Mouse (Mus musculus) thymus, adult 18-20 months (tissue): ENCODE measurements around the gene Lrit3.

Experiments
- DNase-seq, 2 experiments: peaks; one replicate each; pipeline ENCODE4 v3.0.0; 2022; ENCODE audit warnings: mixed read lengths in 2 of 2

The Lrit3 gene

GRCm38 (mm10) chr3:129803765-129804164 is at the start of gene Lrit3:
TSS of gene Lrit3 (minus strand) at chr3:129804030.
- no peak for DNase-seq

GRCm38 (mm10) chr3:129846846-129847245 is 43.0 kb upstream of the Lrit3 start:
- DNase-seq: no peak

GRCm38 (mm10) chr3:129845868-129846267 is 42.0 kb upstream of the Lrit3 start:
- DNase-seq: no peak

- DNase-seq: no peak
Measured at GRCm38 (mm10) chr3:129838017-129838416, 34.2 kb upstream of the Lrit3 start.

GRCm38 (mm10) chr3:129836965-129837364 is 33.1 kb upstream of the Lrit3 start:
- DNase-seq: no peak

- no peak for DNase-seq
Measured at GRCm38 (mm10) chr3:129836051-129836697, 32.3 kb upstream of the Lrit3 start.

GRCm38 (mm10) chr3:129835388-129835934 is 31.6 kb upstream of the Lrit3 start, which contains the start of gene Cfi:
TSS of gene Cfi (plus strand) at chr3:129835884.
- no peak for DNase-seq

- peak; percentile 86 to 91 for DNase-seq
Measured at GRCm38 (mm10) chr3:129831035-129831568, 27.3 kb upstream of the Lrit3 start, which contains the start of gene Gar1. TSS of gene Gar1 (minus strand) at chr3:129831396.

- DNase-seq: peak; percentile 42 to 43
Measured at GRCm38 (mm10) chr3:129830626-129831025, 26.8 kb upstream of the Lrit3 start.

- no peak for DNase-seq
Measured at GRCm38 (mm10) chr3:129827691-129828090, 23.9 kb upstream of the Lrit3 start.

- no peak for DNase-seq
Measured at GRCm38 (mm10) chr3:129826691-129827090, 22.9 kb upstream of the Lrit3 start.

GRCm38 (mm10) chr3:129824891-129825290 is 21.1 kb upstream of the Lrit3 start:
- no peak for DNase-seq

- no peak for DNase-seq
Measured at GRCm38 (mm10) chr3:129824146-129824545, 20.3 kb upstream of the Lrit3 start.

GRCm38 (mm10) chr3:129823293-129823692 is 19.5 kb upstream of the Lrit3 start:
- no peak for DNase-seq

GRCm38 (mm10) chr3:129822206-129822775 is 18.5 kb upstream of the Lrit3 start, which contains the start of gene Rrh:
TSS of gene Rrh (minus strand) at chr3:129822587.
- no peak for DNase-seq

GRCm38 (mm10) chr3:129821736-129822135 is 17.9 kb upstream of the Lrit3 start:
- no peak for DNase-seq

- DNase-seq: no peak
Measured at GRCm38 (mm10) chr3:129820847-129821246, 17.0 kb upstream of the Lrit3 start.

GRCm38 (mm10) chr3:129799011-129799410 is 4.8 kb downstream of the Lrit3 start:
- DNase-seq: no peak

- no peak for DNase-seq
Measured at GRCm38 (mm10) chr3:129798551-129798950, 5.3 kb downstream of the Lrit3 start.

- no peak for DNase-seq
Measured at GRCm38 (mm10) chr3:129797341-129797740, 6.5 kb downstream of the Lrit3 start.

GRCm38 (mm10) chr3:129793801-129794200 is 10.0 kb downstream of the Lrit3 start:
- no peak for DNase-seq

GRCm38 (mm10) chr3:129782746-129783145 is 21.1 kb downstream of the Lrit3 start:
- DNase-seq: no peak

GRCm38 (mm10) chr3:129781435-129781834 is 22.4 kb downstream of the Lrit3 start:
- no peak for DNase-seq

- no peak for DNase-seq
Measured at GRCm38 (mm10) chr3:129771210-129771609, 32.6 kb downstream of the Lrit3 start.
